Mouse (Mus musculus) neural tube, embryonic 14.5 days (tissue): ENCODE measurements at regions not wholly inside any gene's neighbourhood (a gene's known extent, or its start where the extent isn't known, plus 50 kb on each side); places are given as distances from the start of the nearest gene placed in this dataset.

Source experiments
- ATAC-seq: fragments of 200-750 bp; cut with Nextera tagmentation; 2 replicates; pipeline ENCODE4 v1.8.0; 2017; ENCODE audit warnings: low read depth, mild to moderate bottlenecking, moderate TSS enrichment, moderate library complexity
- H3K27ac ChIP-seq: fragments of 300-500 bp; sonication (generic); 2 replicates; pipeline ENCODE4 v1.5.1; 2014; ENCODE audit warnings: low read depth, mild to moderate bottlenecking, control low read depth, low read length, moderate library complexity, mixed read lengths
- H3K27me3 ChIP-seq: fragments of 300-500 bp; sonication (generic); 2 replicates; pipeline ENCODE4 v1.6.1; 2014; ENCODE audit warnings: low read length; ENCODE audit not compliant: control insufficient read depth, insufficient read depth
- H3K36me3 ChIP-seq: fragments of 300-500 bp; sonication (generic); 2 replicates; pipeline ENCODE4 v1.6.1; 2014; ENCODE audit warnings: low read length, mixed read lengths; ENCODE audit not compliant: control insufficient read depth, insufficient read depth
- H3K4me1 ChIP-seq: fragments of 300-500 bp; sonication (generic); 2 replicates; pipeline ENCODE4 v1.6.1; 2014; ENCODE audit warnings: low read length; ENCODE audit not compliant: control insufficient read depth, insufficient read depth
- H3K4me2 ChIP-seq: fragments of 300-500 bp; sonication (generic); 2 replicates; pipeline ENCODE4 v1.6.1; 2014; ENCODE audit warnings: mild to moderate bottlenecking, low read depth, low read length, control low read depth
- H3K4me3 ChIP-seq: fragments of 300-500 bp; sonication (generic); 2 replicates; pipeline ENCODE4 v1.5.1; 2014; ENCODE audit warnings: low read depth, low read length, control low read depth, mixed read lengths
- H3K9ac ChIP-seq: fragments of 300-500 bp; sonication (generic); replicated peaks from 2 replicates; pipeline ENCODE4 v1.6.1; 2014; ENCODE audit warnings: low read depth, mild to moderate bottlenecking, control low read depth, low read length, mixed read lengths
- H3K9me3 ChIP-seq: fragments of 300-500 bp; sonication (generic); 2 replicates; pipeline ENCODE4 v1.6.1; 2016; ENCODE audit warnings: low read length; ENCODE audit not compliant: control insufficient read depth
- WGBS: fragments of 180-500 bp; shearing (Covaris S2); extraction: QIAGEN DNeasy Blood & Tissue Kit; methylation state at CpG from one replicate; pipeline ENCODE4 v1.1.7; 2014; 5-methylcytosine and 5-hydroxymethylcytosine counted together

GRCm38 (mm10) chr9:26663544-26663943 is 70.0 kb upstream of the B3gat1 start:
- H3K4me2 ChIP-seq: no peak overlapping the region
- no peaks in the 10 kb centered on the region for H3K4me1 ChIP-seq
- H3K4me3 ChIP-seq: no peak overlapping the region
- no peaks in the 10 kb centered on the region for H3K36me3 ChIP-seq
- H3K9me3 ChIP-seq: no peaks in the 10 kb centered on the region
- H3K27ac ChIP-seq: no peak overlapping the region
- no peaks in the 10 kb centered on the region for H3K27me3 ChIP-seq
- ATAC-seq: no peak
- no CpG with 5 or more reads among the region's 1 CpGs for WGBS
- no peak overlapping the region for H3K9ac ChIP-seq

- 73% methylated on average over 3 of the region's 3 CpGs for WGBS
- Histone ChIP-seq H3K36me3 (no peaks in the 10 kb centered on the region), H3K4me3 (no peak overlapping the region), H3K27me3 (no peaks in the 10 kb centered on the region), H3K9ac (no peak overlapping the region), H3K4me2 (no peak overlapping the region), H3K9me3 (no peaks in the 10 kb centered on the region), H3K27ac (no peak overlapping the region), H3K4me1 (no peaks in the 10 kb centered on the region)
- peak; percentile 54; the same call in 1 of the 2 replicates for ATAC-seq
Measured at GRCm38 (mm10) chr9:26667835-26668234, 65.7 kb upstream of the B3gat1 start.

- Histone ChIP-seq H3K4me3 (no peak overlapping the region), H3K36me3 (no peaks in the 10 kb centered on the region), H3K27ac (no peak overlapping the region), H3K4me1 (no peaks in the 10 kb centered on the region), H3K9me3 (no peaks in the 10 kb centered on the region), H3K9ac (no peak overlapping the region), H3K4me2 (no peak overlapping the region), H3K27me3 (no peaks in the 10 kb centered on the region)
- WGBS: 96% methylated on average over 2 of the region's 2 CpGs
- no peak for ATAC-seq
Measured at GRCm38 (mm10) chr9:26674059-26674757, 59.3 kb upstream of the B3gat1 start.

- WGBS: 26% methylated on average over 6 of the region's 6 CpGs
- no peak overlapping the region for H3K4me2 ChIP-seq
- ATAC-seq: no peak
- H3K27ac ChIP-seq: no peak overlapping the region
- H3K9me3 ChIP-seq: no peaks in the 10 kb centered on the region
- H3K27me3 ChIP-seq: no peaks in the 10 kb centered on the region
- no peaks in the 10 kb centered on the region for H3K36me3 ChIP-seq
- no peak overlapping the region for H3K4me3 ChIP-seq
- H3K9ac ChIP-seq: no peak overlapping the region
- H3K4me1 ChIP-seq: no peaks in the 10 kb centered on the region
Measured at GRCm38 (mm10) chr9:26678288-26678687, 55.2 kb upstream of the B3gat1 start.

- Histone ChIP-seq H3K4me2 (no peak overlapping the region), H3K27ac (no peak overlapping the region), H3K4me1 (no peaks in the 10 kb centered on the region), H3K36me3 (no peaks in the 10 kb centered on the region), H3K27me3 (no peaks in the 10 kb centered on the region), H3K9ac (no peak overlapping the region), H3K4me3 (no peak overlapping the region), H3K9me3 (no peaks in the 10 kb centered on the region)
- 74% methylated on average over 1 of the region's 1 CpGs for WGBS
- no peak for ATAC-seq
Measured at GRCm38 (mm10) chr9:26681516-26681915, 52.0 kb upstream of the B3gat1 start.
